Mouse (Mus musculus) kidney, adult 2 months (tissue): ENCODE measurements around the gene Kcng3. TPM values are rescaled to one million over a fixed set of nuclear protein-coding genes. Genes with fewer than 3 reads are reported as not detected.

ENCODE experiments used
- DNase-seq: peaks from one replicate; pipeline ENCODE4 v3.0.0; 2021
- H3K27ac ChIP-seq: fragments of 200-500 bp; 2 replicates; pipeline ENCODE4 v1.5.1; 2012; ENCODE audit warnings: low read depth, low read length, control low read depth, inconsistent platforms; ENCODE audit not compliant: insufficient read depth
- H3K27me3 ChIP-seq: fragments of 200-500 bp; replicated peaks from 2 replicates; pipeline ENCODE4 v1.6.1; 2012; ENCODE audit warnings: mild to moderate bottlenecking, moderate library complexity, low read length, inconsistent platforms; ENCODE audit not compliant: control insufficient read depth, insufficient read depth
- H3K36me3 ChIP-seq: fragments of 200-500 bp; 2 replicates; pipeline ENCODE4 v1.6.1; 2012; ENCODE audit warnings: mild to moderate bottlenecking, moderate library complexity, low read length, inconsistent platforms; ENCODE audit not compliant: control insufficient read depth, insufficient read depth
- H3K4me1 ChIP-seq: fragments of 200-500 bp; 2 replicates; pipeline ENCODE4 v1.6.1; 2011; ENCODE audit warnings: low read length; ENCODE audit not compliant: control insufficient read depth, insufficient read depth
- H3K4me3 ChIP-seq: fragments of 200-500 bp; 2 replicates; pipeline ENCODE4 v1.5.1; 2011; ENCODE audit warnings: mild to moderate bottlenecking, low read depth, low read length, control low read depth; ENCODE audit not compliant: insufficient read depth
- CTCF ChIP-seq: fragments of 200-500 bp; conservative IDR thresholded peaks from 2 replicates; pipeline ENCODE4 v1.5.1; 2011; ENCODE audit warnings: low read depth, mild to moderate bottlenecking, control low read depth, low read length, moderate library complexity, mixed read lengths; ENCODE audit not compliant: insufficient read depth, insufficient read length
- POLR2A ChIP-seq: fragments of 200-500 bp; IDR thresholded peaks from one replicate; pipeline ENCODE4 v1.6.1; 2011; ENCODE audit warnings: low read depth, low read length, control low read depth
- WGBS: fragments of 180-500 bp; shearing (Covaris S2); methylation state at CpG from one replicate; pipeline ENCODE4 v1.1.7; 2018; 5-methylcytosine and 5-hydroxymethylcytosine counted together
- polyA plus RNA-seq: library from polyadenylated mRNA; depleted of rRNA; stranded (reverse); fragments of >200 nt; gene quantifications from 2 replicates; pipeline ENCODE4 v1.2.3, GENCODE M21; 2012

The Kcng3 gene
- polyA plus RNA-seq, 1 experiment, result 0.08 TPM

DNA sequence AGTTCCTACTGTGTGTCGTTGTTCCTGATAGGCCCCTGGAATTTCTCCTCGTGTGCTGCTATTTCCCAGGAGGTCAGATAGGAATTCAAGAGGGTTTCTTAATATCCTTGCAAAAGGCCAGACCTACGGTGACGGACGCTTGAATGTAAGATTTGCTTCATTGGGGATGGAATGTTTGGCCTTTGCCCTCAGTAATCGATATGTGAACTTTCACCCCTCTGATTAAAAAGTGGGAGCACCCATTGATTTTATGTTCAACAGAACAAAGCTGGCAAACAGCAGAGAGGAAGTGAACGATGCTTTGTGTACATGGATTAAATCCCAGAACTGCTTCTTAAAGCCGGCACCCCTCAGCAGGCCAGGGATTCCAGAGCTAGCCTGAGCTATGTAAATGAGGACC lies 64.3 kb downstream of the Kcng3 start:
- 64% methylated on average over 8 of the region's 8 CpGs for WGBS
- no peaks in the 10 kb centered on the region for H3K27me3 ChIP-seq
- no peak overlapping the region for H3K4me3 ChIP-seq
- no peaks in the 10 kb centered on the region for H3K4me1 ChIP-seq
- no peak overlapping the region for H3K27ac ChIP-seq
- no peaks in the 10 kb centered on the region for H3K36me3 ChIP-seq
- no peak for DNase-seq
- TF ChIP-seq POLR2A, result no peak
- TF ChIP-seq CTCF, result no peak

DNA sequence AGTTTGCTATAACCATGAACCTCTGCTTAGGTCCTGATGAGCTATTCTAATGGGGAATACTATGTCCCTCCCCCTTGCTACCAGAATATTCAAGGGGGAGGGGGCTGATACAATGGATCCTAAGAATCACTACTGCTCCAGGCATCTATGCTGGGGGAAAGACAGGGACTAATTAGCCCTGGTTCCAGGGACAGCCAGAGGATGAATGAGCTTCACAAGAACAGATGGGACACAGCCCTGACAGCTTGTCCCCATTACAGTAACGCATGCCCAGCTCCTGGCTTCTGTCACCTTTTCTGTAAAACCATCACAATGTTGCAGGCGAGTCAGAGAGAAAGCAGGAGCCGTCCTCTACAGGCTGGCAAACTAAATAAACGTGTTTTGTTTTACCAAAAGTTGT lies 66.2 kb downstream of the Kcng3 start:
- Histone ChIP-seq H3K27ac (no peak overlapping the region), H3K27me3 (no peaks in the 10 kb centered on the region), H3K36me3 (no peaks in the 10 kb centered on the region), H3K4me3 (no peak overlapping the region), H3K4me1 (no peaks in the 10 kb centered on the region)
- no peak for TF ChIP-seq POLR2A
- no peak for TF ChIP-seq CTCF
- DNase-seq, result no peak
- WGBS, result 85% methylated on average over 4 of the region's 4 CpGs

DNA sequence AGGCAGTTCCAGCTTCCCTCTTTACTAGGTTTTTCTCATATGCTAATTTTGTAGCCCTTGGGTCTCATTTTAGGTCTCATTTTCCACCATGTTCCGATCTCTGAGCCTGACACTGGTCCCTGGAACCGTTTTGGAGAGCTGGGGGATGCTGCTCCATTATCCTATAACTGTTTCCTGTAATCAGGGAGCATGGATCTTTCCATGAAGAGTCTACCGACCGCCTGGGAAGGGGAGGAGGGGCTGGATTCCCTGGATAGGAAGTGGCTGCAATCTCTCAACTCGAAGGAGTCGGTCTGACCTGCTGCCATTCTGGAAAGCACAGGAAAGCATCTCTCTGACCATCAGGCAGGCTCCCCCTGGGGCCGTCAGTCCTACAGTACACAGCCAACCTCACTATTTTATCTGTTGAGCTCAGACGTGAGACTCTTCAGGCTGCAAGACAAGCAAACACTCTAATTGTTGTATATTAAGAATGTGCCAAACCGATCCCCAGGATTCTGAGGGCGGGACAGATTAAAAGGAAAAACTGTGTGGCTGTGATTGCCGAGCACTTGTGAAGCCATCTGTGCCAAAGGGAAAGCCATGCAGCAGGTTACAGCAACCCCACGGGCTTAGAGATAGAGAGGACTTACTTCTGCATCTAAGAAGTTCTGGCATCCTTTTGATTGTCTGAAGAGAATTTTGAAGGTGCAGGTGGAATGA lies 67.4 kb downstream of the Kcng3 start:
- Histone ChIP-seq H3K4me3 (peak overlapping the region; percentile 22; the same call in 1 of the 2 replicates), H3K27me3 (no peaks in the 10 kb centered on the region), H3K4me1 (no peaks in the 10 kb centered on the region), H3K27ac (no peak overlapping the region), H3K36me3 (no peaks in the 10 kb centered on the region)
- no peak for DNase-seq
- 61% methylated on average over 12 of the region's 12 CpGs for WGBS
- TF ChIP-seq CTCF, result no peak

DNA sequence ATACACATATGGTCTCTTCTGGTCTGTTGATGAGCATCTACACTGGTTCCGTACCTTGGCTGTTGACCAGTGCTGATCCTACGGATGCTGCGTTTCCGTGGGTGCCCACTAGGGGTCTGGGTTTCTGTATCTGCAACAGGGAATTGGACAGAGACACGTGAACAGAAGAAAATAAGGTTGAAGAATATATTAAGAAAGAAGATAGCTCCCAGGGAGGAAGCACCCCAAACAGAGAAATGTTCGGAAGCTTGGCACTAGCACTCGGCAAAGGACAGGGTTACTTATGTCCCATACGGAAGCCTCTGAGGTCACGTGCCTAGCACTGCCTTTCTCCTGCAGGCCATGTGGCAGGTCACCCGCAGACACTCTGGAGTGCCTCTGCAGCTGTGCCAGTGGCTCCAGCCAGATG lies 68.0 kb downstream of the Kcng3 start:
- H3K4me1 ChIP-seq, result no peaks in the 10 kb centered on the region
- no peak for TF ChIP-seq POLR2A
- peak; percentile 64 for TF ChIP-seq CTCF
- DNase-seq, result peak; percentile 64
- H3K36me3 ChIP-seq, result no peaks in the 10 kb centered on the region
- peak overlapping the region; percentile 22 for H3K4me3 ChIP-seq
- H3K27ac ChIP-seq, result no peak overlapping the region
- WGBS, result 46% methylated on average over 10 of the region's 10 CpGs
- H3K27me3 ChIP-seq, result no peaks in the 10 kb centered on the region

DNA sequence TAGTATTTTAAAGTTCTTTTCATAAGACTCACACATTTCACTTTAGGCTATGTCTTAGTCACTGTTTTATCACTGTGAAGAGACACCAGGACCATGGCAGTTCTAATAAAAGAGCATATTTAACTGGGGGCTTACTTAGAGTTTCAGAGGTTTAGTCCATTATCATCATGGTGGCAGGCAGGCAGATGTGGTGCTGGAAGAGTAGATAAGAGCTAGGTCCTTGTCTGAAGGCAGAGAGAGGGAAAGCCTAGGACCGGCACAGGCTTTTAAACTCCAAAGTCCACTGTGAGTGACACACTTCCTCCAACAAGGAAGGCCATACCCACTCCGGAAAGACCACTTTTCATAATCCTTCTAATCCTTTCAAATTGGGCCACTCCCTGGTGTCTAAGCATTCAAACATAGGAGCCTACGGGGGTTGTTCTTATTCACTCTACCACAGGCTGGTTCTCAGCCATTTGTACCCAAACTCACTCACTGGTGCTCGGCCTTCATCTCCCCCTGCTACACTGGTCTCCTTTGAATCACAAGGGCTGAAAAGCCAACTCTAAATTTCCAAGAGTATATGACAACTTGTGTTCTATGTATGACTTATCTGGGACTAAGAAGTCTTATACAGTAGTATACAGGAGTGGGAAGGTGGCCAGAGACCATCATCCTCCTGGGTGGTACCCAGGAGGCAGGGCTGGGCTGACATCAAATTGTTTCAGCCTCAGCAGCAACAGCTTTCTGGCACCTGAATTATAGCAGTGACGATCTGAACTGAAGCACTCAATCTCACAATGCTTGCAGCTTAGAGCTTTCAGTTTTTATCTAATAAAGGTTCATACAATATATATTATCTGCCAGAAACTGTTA lies 69.3 kb downstream of the Kcng3 start:
- H3K36me3 ChIP-seq, result no peaks in the 10 kb centered on the region
- 96% methylated on average over 5 of the region's 5 CpGs for WGBS

DNA sequence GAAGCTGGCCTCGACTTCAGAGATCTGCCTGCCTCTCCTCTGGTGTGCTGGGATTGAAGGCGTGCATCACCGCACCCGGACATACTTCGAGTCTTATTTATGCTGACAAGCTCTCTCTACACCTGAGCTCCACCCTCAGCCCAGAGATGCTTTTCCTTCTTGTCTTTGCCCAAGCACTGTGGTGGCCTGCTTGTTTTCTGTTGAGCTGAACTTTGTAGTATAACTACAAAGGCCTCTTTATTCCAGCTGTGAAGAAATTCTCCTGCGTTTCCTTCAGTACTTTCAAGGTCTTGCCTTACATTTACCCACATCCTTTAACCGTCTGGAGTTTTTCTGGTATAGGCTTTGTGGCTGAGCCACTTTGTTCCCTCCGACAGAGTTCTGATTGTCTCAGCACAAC lies 72.6 kb downstream of the Kcng3 start:
- Histone ChIP-seq H3K4me3 (no peak overlapping the region), H3K4me1 (no peaks in the 10 kb centered on the region), H3K27ac (no peak overlapping the region), H3K36me3 (no peaks in the 10 kb centered on the region), H3K27me3 (no peaks in the 10 kb centered on the region)
- DNase-seq, result no peak
- WGBS, result 62% methylated on average over 8 of the region's 8 CpGs
- TF ChIP-seq CTCF (no peak), POLR2A (no peak)

More for the DNA sequence above, 69.3 kb downstream of the Kcng3 start:
- no peaks in the 10 kb centered on the region for H3K27me3 ChIP-seq
- no peak overlapping the region for H3K27ac ChIP-seq
- no peaks in the 10 kb centered on the region for H3K4me1 ChIP-seq
- TF ChIP-seq CTCF (no peak), POLR2A (no peak)
- DNase-seq, result no peak
- H3K4me3 ChIP-seq, result no peak overlapping the region

DNA sequence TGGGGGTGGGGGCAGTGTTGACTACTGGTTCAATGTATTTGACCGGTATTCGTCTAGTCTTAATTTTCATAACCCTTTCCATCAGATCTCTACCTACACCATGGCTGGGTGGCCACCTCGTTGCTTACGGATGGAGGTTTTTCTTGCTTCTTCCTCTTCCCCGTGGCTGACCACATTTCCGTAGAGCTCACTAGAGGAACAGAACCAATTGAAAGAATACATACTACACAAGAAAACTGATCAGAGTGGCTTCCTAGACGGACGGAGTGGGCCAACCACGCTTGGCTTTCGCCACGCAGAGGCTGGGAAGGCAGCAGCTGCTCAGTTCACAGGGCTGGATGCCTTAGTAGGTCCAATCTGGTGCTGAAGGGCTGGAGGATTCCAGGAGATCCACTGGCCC lies 75.9 kb downstream of the Kcng3 start:
- WGBS, result 93% methylated on average over 11 of the region's 11 CpGs
- H3K36me3 ChIP-seq, result no peaks in the 10 kb centered on the region
- no peak for DNase-seq
- H3K27ac ChIP-seq, result no peak overlapping the region
- TF ChIP-seq POLR2A (no peak), CTCF (no peak)
- no peak overlapping the region for H3K4me3 ChIP-seq
- no peaks in the 10 kb centered on the region for H3K27me3 ChIP-seq
- no peaks in the 10 kb centered on the region for H3K4me1 ChIP-seq
